Mouse (Mus musculus): ENCODE results near the gene Golga4. TPM values are rescaled to one million over a fixed set of nuclear protein-coding genes. Genes with fewer than 3 reads are reported as not detected.

The Golga4 gene
- polyA plus RNA-seq, 1 experiment: 36.9 TPM

GRCm38 (mm10) chr9:118489579-118490019, 16.5 kb upstream of the Golga4 start:
- peak; percentile 57 for DNase-seq (ENCODE audit: low spot score)

DNA sequence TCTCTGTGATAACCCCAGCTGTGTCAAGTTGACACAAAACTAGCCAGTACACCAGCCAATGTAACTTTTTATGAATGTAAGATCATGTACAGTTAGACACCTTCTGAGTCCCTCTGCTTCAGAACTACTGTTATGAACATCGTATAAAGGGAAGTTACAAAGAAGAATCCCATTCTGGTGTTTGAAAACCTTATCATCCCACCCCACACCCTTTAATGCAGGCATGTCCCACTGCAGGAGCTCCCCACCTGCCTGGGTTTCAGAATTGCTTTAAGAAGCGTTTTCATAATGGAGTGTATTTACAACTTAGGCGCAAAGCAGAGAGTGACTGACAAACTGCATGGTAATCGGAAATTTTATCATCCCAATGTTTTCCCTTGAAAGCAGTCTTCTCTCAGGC, 14.9 kb upstream of the Golga4 start:
- no peak for DNase-seq (ENCODE audit: low spot score)

DNA sequence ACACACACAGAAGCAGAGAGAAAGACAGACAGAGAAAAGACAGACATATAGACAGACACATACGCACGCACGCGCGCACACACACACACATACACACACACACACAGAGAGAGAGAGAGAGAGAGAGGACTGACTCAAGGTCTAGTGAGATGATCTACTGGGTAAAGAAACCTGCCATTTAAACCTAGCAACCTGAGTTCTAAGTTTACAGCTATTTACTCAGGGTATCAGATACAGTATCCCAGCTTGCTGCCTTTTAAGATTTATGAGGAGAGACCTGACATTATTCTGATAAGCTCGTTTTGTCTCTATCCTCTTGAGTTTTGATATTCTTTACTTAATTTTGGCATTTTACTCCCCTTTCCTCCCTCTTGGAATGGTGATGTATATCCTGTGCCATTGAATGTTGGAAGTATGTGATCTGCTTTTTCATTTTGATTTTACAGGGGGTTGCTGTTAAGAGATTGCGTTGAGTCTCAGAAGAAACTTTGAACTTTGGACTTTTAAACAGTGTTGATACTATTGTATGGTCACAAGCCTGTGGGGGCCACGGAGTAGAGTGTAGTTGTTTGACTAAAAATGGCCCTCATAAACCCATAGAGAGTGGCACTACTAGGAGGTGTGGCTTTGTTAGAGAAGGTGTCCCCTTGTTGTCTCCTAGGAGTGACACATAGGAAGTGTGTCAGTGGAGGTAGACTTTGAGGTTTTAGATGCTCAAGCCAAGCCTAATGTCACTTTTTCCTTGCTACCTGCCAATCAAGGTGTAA, 13.0 kb upstream of the Golga4 start:
- DNase-seq (ENCODE audit: low spot score): no peak

- no peak for DNase-seq (ENCODE audit: low spot score)
These were observed 12.0 kb upstream of the Golga4 start for GRCm38 (mm10) chr9:118494106-118494505.

GRCm38 (mm10) chr9:118495933-118496332, 10.1 kb upstream of the Golga4 start:
- no peak for DNase-seq (ENCODE audit: low spot score)

GRCm38 (mm10) chr9:118496952-118497351, 9.1 kb upstream of the Golga4 start:
- no peak for DNase-seq (ENCODE audit: low spot score)

DNA sequence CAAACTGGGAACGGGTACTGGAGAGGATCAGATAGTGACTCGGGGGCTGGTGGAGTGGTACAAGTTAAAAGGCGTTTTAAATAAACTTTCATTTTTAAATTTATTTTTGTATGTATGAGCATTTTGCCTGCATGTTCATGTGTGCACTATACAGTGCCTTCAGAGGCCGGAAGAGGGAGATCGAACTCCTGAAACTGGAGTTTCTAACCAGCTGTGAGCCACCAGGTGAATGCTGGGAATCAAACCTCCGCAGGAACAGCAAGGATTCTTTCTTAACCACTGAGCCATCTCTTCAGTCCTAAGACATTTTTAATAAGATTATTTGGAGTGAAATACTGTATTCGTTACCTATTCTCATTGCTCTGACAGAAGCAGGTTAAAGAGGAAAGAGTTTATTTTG, 8.0 kb upstream of the Golga4 start:
- no peak for DNase-seq (ENCODE audit: low spot score)

DNA sequence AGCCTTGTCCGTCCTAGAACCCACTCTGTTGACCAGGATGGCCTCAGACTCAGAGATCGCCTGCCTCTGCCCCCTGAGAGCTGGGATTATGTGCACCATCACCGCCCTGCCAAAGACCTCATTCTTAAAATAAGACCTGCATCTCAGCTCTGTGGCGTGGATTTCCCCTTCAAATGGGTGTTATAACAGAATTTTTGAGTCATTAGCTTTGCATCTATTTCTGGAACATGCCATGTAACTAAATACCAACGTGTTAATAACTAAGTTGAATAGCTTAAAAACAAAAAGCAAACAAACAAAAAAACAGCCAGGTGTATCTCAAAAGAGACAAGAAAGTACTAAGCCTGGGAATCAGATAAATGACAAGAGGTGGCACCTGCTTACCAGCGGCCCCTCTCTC, 5.1 kb upstream of the Golga4 start:
- no peak for DNase-seq (ENCODE audit: low spot score)

GRCm38 (mm10) chr9:118504656-118505055, 1.4 kb upstream of the Golga4 start:
- no peak for DNase-seq (ENCODE audit: low spot score)

DNA sequence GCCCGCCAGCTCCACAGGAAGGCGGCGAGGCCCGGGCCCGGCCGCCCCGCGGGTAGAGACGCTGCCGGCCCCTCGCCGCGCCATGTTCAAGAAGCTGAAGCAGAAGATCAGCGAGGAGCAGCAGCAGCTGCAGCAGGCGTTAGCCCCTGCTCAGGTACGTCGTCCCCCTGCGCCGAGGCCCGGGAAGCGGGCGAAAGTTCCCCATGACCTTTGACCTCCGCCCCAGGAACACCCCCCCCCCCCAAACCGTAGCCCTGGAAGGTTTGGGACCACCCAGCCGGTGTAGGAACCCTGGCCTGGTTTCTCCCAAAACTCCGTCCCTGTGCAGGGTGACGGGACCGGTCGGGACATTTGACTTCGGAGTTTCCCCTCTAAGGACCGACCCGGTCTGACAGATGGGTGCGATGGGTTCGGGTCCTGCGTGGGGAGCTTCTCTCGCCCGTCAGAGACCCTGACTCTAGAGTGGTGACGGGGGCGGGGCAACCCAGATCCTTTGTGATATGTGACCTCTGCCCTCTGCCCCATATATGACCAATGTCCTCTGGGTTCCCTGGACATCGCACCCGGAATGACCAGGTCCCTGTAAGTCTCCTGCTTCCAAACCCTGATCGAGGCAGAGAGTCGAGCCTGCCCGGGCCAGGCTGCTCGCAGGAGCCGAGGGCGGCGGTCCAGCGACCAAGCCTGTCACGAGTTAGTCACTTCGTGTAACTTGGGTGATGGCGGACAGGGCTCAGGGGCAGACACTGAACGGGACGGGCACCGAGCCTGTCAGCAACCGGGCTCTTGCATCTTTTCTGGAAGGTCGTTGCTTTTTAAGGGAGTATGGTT, 551 bp downstream of the Golga4 start:
- peak; percentile 46 for DNase-seq (ENCODE audit: low spot score)

DNA sequence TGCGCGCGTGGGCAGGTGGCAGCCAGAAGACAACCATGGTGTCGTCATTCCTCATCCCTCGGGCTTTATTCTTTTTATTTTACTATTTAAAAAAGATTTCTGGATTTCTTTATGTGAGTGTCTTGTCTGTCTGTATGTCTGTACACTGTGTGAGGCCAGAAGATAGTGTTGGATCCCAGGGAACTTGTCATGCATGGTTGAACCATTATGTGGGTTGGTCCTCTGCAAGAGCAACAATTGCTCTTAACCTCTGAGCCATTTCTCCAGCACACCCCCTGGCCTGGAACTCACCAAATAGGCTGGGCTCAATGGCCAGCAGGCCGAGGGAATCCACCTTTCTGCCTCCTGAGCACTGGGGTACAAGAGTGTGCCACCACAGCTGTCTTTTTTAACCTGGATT, 1.5 kb downstream of the Golga4 start:
- DNase-seq (ENCODE audit: low spot score): no peak

- no peak for DNase-seq (ENCODE audit: low spot score)
These were observed 2.5 kb downstream of the Golga4 start for GRCm38 (mm10) chr9:118508601-118509000.

- no peak for DNase-seq (ENCODE audit: low spot score)
These were observed 5.0 kb downstream of the Golga4 start for GRCm38 (mm10) chr9:118510941-118511690.

DNA sequence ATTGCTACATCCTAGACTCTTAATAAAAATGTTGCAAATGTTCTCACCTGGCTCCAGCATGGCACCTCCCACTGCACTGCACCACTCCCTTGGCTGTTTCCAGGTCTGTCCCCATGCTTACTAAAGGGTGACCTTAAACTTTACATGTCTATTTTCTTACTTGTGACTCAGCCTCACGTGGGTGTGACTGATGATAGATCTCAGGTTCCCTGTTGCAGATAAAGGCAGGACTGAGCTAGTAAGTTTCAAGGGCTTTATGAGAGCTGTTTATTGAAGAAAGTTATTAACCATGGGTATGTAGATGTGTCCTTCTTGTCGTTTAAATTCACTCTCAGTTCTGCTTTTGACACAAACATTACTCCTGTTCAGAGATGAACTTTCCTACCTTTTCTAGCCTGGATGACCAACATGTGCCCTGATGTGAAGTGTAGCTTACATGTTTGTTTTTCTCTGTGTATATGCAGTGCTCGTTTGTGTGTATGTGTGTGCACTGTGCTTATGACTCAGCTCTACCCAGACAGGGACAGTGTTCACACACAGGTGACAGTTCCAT, 6.7 kb downstream of the Golga4 start:
- no peak for DNase-seq (ENCODE audit: low spot score)

- no peak for DNase-seq (ENCODE audit: low spot score)
These were observed 9.4 kb downstream of the Golga4 start for GRCm38 (mm10) chr9:118515476-118515875.

DNA sequence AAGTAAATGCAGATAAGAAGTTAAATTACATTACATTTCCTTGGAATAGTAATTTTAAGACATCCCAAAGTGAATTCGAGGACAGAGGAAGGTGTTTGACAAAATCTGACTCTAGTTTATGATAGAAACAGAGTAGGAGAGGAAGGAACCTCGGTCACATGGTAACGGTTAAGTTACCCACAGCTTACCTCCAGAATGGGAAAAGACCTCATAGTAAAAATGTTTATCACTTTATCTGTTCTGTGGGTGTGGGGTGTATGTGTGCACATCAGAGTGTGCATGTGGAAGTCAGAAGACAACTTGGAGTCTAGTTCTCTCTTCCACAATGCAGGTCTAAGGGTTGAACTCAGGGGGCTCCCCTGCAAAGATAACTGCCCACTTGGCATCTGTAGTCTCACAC, 10.1 kb downstream of the Golga4 start:
- DNase-seq (ENCODE audit: low spot score): no peak

DNA sequence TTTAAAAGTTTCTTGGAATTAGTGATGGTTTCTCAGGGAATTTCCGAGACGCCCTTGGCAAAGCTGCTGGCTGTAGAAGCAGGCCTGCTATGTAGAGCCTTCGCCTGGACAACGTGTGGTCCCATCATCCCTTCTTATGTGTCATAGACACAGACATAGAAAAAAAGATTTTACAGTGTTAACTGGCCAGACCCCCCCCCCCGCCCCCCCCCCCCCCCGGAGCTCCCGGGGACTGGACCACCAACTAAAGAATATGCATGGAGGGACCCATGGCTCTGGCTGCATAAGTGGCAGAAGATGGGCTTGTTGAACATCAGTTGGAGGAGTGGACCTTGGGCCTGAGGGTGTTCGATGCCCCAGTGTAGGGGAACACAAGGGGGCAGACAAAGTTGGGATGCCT, 11.6 kb downstream of the Golga4 start:
- no peak for DNase-seq (ENCODE audit: low spot score)

DNA sequence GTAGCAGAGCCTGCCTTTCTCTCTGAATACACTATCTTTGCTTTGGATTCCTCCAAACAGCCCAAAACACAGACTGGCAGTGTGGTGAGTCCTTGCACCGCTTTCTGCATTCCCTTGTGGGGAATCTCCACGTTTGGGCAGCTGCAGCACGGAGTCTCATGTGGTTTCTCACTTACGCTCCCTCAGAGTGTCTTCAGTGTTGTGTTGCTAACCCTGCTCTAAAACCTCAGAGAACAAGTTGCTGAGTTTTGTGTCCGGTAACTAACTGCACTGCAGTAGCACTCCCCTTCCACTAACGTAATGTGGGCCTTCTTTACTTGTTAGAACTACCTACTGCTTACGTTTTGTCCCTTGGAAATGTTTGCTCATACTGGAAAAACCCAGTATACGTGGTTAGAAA, 13.0 kb downstream of the Golga4 start:
- no peak for DNase-seq (ENCODE audit: low spot score)

DNA sequence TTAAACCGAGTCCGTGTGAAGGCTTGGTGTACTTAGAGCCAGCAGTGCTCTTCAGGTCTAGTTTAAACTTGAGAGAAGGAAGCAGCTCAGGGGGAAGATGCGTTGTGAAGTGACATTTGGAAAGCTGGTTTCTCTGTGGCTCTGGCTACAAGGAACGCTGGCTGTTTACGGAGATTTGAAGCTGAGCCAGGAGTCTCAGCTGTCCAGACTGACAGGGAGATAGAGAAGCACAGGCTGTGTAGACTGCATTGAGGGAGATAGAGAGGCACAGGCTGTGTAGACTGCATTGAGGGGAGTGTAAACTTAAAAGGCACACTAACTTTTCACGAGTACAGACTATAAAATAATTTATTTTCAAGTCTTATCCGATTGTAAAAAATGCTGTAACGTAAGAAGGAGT, 13.9 kb downstream of the Golga4 start:
- DNase-seq (ENCODE audit: low spot score): no peak

DNA sequence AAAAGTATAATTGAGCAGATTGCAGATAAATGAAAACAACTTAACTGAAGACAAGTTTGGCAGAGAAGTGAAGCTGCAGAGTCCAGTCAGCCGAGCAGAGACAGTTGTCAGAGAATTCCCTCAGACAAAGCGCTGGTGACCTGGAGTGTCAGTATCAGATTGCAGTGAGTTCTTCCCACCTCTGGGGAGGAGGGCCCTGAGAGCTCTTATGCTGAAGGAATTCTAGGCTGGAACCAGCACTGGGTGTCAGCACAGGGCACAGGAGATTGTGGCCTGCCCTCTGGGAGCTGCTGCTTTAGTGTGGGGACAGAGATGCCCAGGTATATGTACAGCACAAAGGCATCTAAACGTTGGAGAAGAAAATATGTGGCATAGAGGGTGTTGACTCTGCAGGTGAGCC, 14.8 kb downstream of the Golga4 start:
- no peak for DNase-seq (ENCODE audit: low spot score)

- no peak for DNase-seq (ENCODE audit: low spot score)
These were observed 15.6 kb downstream of the Golga4 start for GRCm38 (mm10) chr9:118521659-118522058.

DNA sequence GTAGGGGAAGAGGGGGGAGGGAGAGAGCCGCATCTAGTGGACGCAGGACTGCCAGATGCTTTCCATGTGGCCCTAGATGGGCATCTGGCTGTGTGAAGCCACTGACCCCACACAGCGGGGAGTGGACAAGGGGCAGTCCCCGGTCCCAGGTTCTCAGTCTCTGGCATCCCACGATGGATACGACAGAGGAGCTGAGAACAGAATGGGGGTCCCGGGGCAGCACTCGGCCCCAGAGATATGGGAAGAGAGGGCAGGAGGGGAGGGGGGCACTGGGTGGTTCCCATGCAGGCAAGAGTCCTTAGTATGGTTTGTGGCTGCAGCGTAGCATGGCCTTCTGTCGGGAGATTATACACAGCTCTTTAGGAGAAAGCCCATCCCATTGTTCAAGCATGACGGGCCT, 17.7 kb downstream of the Golga4 start:
- DNase-seq (ENCODE audit: low spot score): no peak
